In the genomic region with DNA sequence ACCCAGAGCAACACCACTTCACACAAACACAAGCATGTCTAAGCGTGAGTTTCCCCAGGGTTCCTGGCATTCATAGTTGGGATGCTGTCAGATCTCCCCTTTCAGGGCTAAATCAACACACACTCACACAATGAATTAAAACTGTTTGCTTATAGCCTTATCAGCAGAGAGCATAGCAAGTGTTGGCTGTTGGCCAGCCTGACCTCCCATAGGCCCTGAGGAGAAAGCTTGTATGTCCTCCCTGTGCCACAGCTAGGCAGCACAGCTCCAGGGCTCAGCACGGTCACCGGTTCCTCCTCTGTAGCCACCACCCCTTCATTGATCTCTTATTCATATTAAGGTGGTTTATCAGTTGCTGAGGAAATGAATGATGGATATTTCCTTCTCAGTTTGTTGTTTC, we compare ENCODE assay signal across 17 mouse cellular contexts. TPM values are rescaled to one million over a fixed set of nuclear protein-coding genes. Genes with fewer than 3 reads are reported as not detected.
DNase-seq lines count a peak whose midpoint lies in the region; ATAC-seq lines count a peak whose summit lies in the region.
"Had no signal": no experiment of that assay in that cellular context is flagged by ENCODE, and none has a peak within 500 bp of the region (broad histone marks: within the 10 kb centered on the region; RNA-seq: fewer than 3 reads in every experiment).

No protein-coding gene starts in this region.

- 0 out of 2 replicates have a peak, but pooled peaks cover 5% of the 10 kb centered on the region for H3K9me3 ChIP-seq in heart, embryonic 14.5 days (ENCODE audit: control insufficient read depth, low read length)
- no peaks in the 10 kb centered on the region for H3K9me3 ChIP-seq in intestine, embryonic 15.5 days
- H3K9me3 ChIP-seq in stomach, embryonic 15.5 days: no peaks in the 10 kb centered on the region
- no peaks in the 10 kb centered on the region for H3K9me3 ChIP-seq in midbrain, embryonic 16.5 days (replicated peaks; ENCODE audit: control insufficient read depth, low read length, poor library complexity, severe bottlenecking)
- H3K9me3 ChIP-seq: neural tube, embryonic 15.5 days had no signal

- no peak overlapping the region for H3K4me3 ChIP-seq in heart, embryonic 14.5 days (ENCODE audit: control insufficient read depth in 1 of 2, insufficient read depth in 1 of 2, low read depth in 1 of 2, low read length in 2 of 2)
- H3K4me3 ChIP-seq in intestine, embryonic 15.5 days (replicated peaks): no peak overlapping the region
- no peak overlapping the region for H3K4me3 ChIP-seq in stomach, embryonic 15.5 days (replicated peaks)
- no peak overlapping the region for H3K4me3 ChIP-seq in midbrain, embryonic 16.5 days (ENCODE audit: low read depth, low read length)
- H3K4me3 ChIP-seq: forebrain, embryonic 12.5 days; neural tube, embryonic 15.5 days had no signal

- no peaks in the 10 kb centered on the region for H3K36me3 ChIP-seq in heart, embryonic 14.5 days (ENCODE audit: control insufficient read depth, insufficient read depth, low read length)
- H3K36me3 ChIP-seq in intestine, embryonic 15.5 days: no peaks in the 10 kb centered on the region
- H3K36me3 ChIP-seq in stomach, embryonic 15.5 days: no peaks in the 10 kb centered on the region
- H3K36me3 ChIP-seq in midbrain, embryonic 16.5 days (ENCODE audit: control insufficient read depth, insufficient read depth, low read length): no peaks in the 10 kb centered on the region
- H3K36me3 ChIP-seq: forebrain, embryonic 12.5 days; neural tube, embryonic 15.5 days had no signal

- no peak for DNase-seq in heart, postnatal 14 days
- DNase-seq in lung, postnatal 36 days: peak; percentile 17
- no peak for DNase-seq in lung, postnatal 14 days
- DNase-seq in embryo, embryonic 10 days (ENCODE audit: low spot score): no peak
- DNase-seq: cerebellum, adult 18-20 months; kidney, adult 18-20 months had no signal

- ATAC-seq in heart, embryonic 14.5 days (ENCODE audit: insufficient number of reproducible peaks, insufficient read depth, low FRiP score, low read depth): peak; percentile 64
- ATAC-seq in intestine, embryonic 15.5 days: 0 out of 2 replicates have a peak, but pooled peaks have one; percentile 70
- peak; percentile 89 for ATAC-seq in stomach, embryonic 15.5 days (ENCODE audit: insufficient read depth, low FRiP score, low read depth)
- ATAC-seq in midbrain, embryonic 16.5 days: no peak

- WGBS in heart, embryonic 14.5 days: 24% methylated on average over 3 of the region's 3 CpGs
- WGBS in intestine, embryonic 15.5 days: 58% methylated on average over 3 of the region's 3 CpGs
- 45% methylated on average over 3 of the region's 3 CpGs for WGBS in stomach, embryonic 15.5 days
- 64% methylated on average over 3 of the region's 3 CpGs for WGBS in midbrain, embryonic 16.5 days

- no peak overlapping the region for H3K9ac ChIP-seq in heart, embryonic 14.5 days (ENCODE audit: low read length)
- no peak overlapping the region for H3K9ac ChIP-seq in intestine, embryonic 15.5 days
- H3K9ac ChIP-seq in stomach, embryonic 15.5 days: no peak overlapping the region
- no peak overlapping the region for H3K9ac ChIP-seq in midbrain, embryonic 16.5 days (ENCODE audit: low read depth, low read length)
- H3K9ac ChIP-seq: forebrain, embryonic 12.5 days; liver, embryonic 14.5 days; neural tube, embryonic 15.5 days had no signal

- H3K4me2 ChIP-seq in heart, embryonic 14.5 days (ENCODE audit: low read length): no peak overlapping the region
- no peak overlapping the region for H3K4me2 ChIP-seq in intestine, embryonic 15.5 days (replicated peaks)
- H3K4me2 ChIP-seq in stomach, embryonic 15.5 days: no peak overlapping the region
- H3K4me2 ChIP-seq in midbrain, embryonic 16.5 days (ENCODE audit: low read length): no peak overlapping the region
- H3K4me2 ChIP-seq: forebrain, embryonic 12.5 days; neural tube, embryonic 15.5 days had no signal

- peak overlapping the region in 1 of 2 experiments; percentile 22; a peak in 1 of 4 replicates for H3K27ac ChIP-seq in heart, embryonic 14.5 days (replicated peaks in 1 of 2; ENCODE audit: control insufficient read depth in 1 of 2, insufficient read depth in 1 of 2, low read depth in 2 of 2, low read length in 2 of 2)
- no peak overlapping the region for H3K27ac ChIP-seq in intestine, embryonic 15.5 days
- no peak overlapping the region for H3K27ac ChIP-seq in stomach, embryonic 15.5 days
- H3K27ac ChIP-seq in midbrain, embryonic 16.5 days (ENCODE audit: low read length): no peak overlapping the region
- H3K27ac ChIP-seq: forebrain, embryonic 12.5 days; liver, embryonic 14.5 days; neural tube, embryonic 15.5 days had no signal

- no peaks in the 10 kb centered on the region for H3K27me3 ChIP-seq in heart, embryonic 14.5 days (ENCODE audit: control insufficient read depth, insufficient read depth, low read length)
- no peaks in the 10 kb centered on the region for H3K27me3 ChIP-seq in intestine, embryonic 15.5 days (replicated peaks)
- H3K27me3 ChIP-seq in stomach, embryonic 15.5 days (replicated peaks): no peaks in the 10 kb centered on the region; the same call in 1 of the 2 replicates
- H3K27me3 ChIP-seq in midbrain, embryonic 16.5 days (ENCODE audit: control insufficient read depth, insufficient read depth, low read depth, low read length): no peaks in the 10 kb centered on the region
- H3K27me3 ChIP-seq: neural tube, embryonic 15.5 days had no signal

- intact Hi-C loops in heart, postnatal 14 days (cut with DNase I): no loop called here

- H3K4me1 ChIP-seq in heart, embryonic 14.5 days (ENCODE audit: control insufficient read depth in 2 of 2, insufficient read depth in 2 of 2, low read length in 2 of 2): peaks cover 8 to 9% of the 10 kb centered on the region in 2 experiments
- H3K4me1 ChIP-seq in intestine, embryonic 15.5 days (replicated peaks): no peaks in the 10 kb centered on the region
- H3K4me1 ChIP-seq in stomach, embryonic 15.5 days: no peaks in the 10 kb centered on the region
- H3K4me1 ChIP-seq in midbrain, embryonic 16.5 days (ENCODE audit: control insufficient read depth, insufficient read depth, low read length): no peaks in the 10 kb centered on the region
- H3K4me1 ChIP-seq: forebrain, embryonic 12.5 days; neural tube, embryonic 15.5 days had no signal

RNA-seq across cellular contexts. Expression of gene Rln3, which starts 7.9 kb away (rescaled TPM):
- not detected in 2 replicates for polyA plus RNA-seq in heart, embryonic 14.5 days (2014; fragmentation: Nextera tagmentation; extraction: Ambion mirVana)
- total RNA-seq in heart, postnatal 14 days (2021): not detected
- 0.28 and 0.31 TPM in 2 replicates for polyA plus RNA-seq in intestine, embryonic 15.5 days (2015; fragmentation: Nextera tagmentation; extraction: Ambion mirVana)
- not detected in 2 replicates for polyA plus RNA-seq in stomach, embryonic 15.5 days (2015; fragmentation: Nextera tagmentation; extraction: Ambion mirVana)
- polyA plus RNA-seq in midbrain, embryonic 16.5 days (2015; fragmentation: Nextera tagmentation; extraction: Ambion mirVana): 0.72 and 1.9 TPM in 2 replicates
- polyA plus RNA-seq: C2C12; embryonic facial prominence, embryonic 11.5 days; forebrain, embryonic 12.5 days; liver, embryonic 14.5 days had no signal

RNA-seq across cellular contexts. Expression of gene Il27ra, which starts 10.4 kb away (rescaled TPM):
- polyA plus RNA-seq in heart, embryonic 14.5 days (2014; fragmentation: Nextera tagmentation; extraction: Ambion mirVana): 6.1 and 6.3 TPM in 2 replicates
- total RNA-seq in heart, postnatal 14 days (2021): 1 to 10 TPM; 4.2 to 5.8 TPM
- polyA plus RNA-seq in intestine, embryonic 15.5 days (2015; fragmentation: Nextera tagmentation; extraction: Ambion mirVana): 1.3 and 1.5 TPM in 2 replicates
- 1.1 and 1.7 TPM in 2 replicates for polyA plus RNA-seq in stomach, embryonic 15.5 days (2015; fragmentation: Nextera tagmentation; extraction: Ambion mirVana)
- 0.26 and 0.47 TPM in 2 replicates for polyA plus RNA-seq in midbrain, embryonic 16.5 days (2015; fragmentation: Nextera tagmentation; extraction: Ambion mirVana)
- polyA plus RNA-seq: hindbrain, embryonic 11.5 days had no signal

RNA-seq across cellular contexts. Expression of gene Gm10643, which starts 12.2 kb away (rescaled TPM):
- 1.1 and 1.6 TPM in 2 replicates for polyA plus RNA-seq in heart, embryonic 14.5 days (2014; fragmentation: Nextera tagmentation; extraction: Ambion mirVana)
- 1 to 10 TPM; 2.6 to 3.3 TPM for total RNA-seq in heart, postnatal 14 days (2021)
- 0.92 and 1.3 TPM in 2 replicates for polyA plus RNA-seq in intestine, embryonic 15.5 days (2015; fragmentation: Nextera tagmentation; extraction: Ambion mirVana)
- 1.1 and 1.3 TPM in 2 replicates for polyA plus RNA-seq in stomach, embryonic 15.5 days (2015; fragmentation: Nextera tagmentation; extraction: Ambion mirVana)
- polyA plus RNA-seq in midbrain, embryonic 16.5 days (2015; fragmentation: Nextera tagmentation; extraction: Ambion mirVana): 1.2 and 1.5 TPM in 2 replicates

RNA-seq across cellular contexts. Expression of gene Rfx1, which starts 13.9 kb away (rescaled TPM):
- 6.1 and 6.3 TPM in 2 replicates for polyA plus RNA-seq in heart, embryonic 14.5 days (2014; fragmentation: Nextera tagmentation; extraction: Ambion mirVana)
- 10 to 100 TPM; 12.2 to 12.7 TPM for total RNA-seq in heart, postnatal 14 days (2021)
- polyA plus RNA-seq in intestine, embryonic 15.5 days (2015; fragmentation: Nextera tagmentation; extraction: Ambion mirVana): 7.3 and 7.9 TPM in 2 replicates
- 8.0 and 8.8 TPM in 2 replicates for polyA plus RNA-seq in stomach, embryonic 15.5 days (2015; fragmentation: Nextera tagmentation; extraction: Ambion mirVana)
- 11.3 and 11.7 TPM in 2 replicates for polyA plus RNA-seq in midbrain, embryonic 16.5 days (2015; fragmentation: Nextera tagmentation; extraction: Ambion mirVana)

RNA-seq across cellular contexts. Expression of gene Palm3, which starts 31.5 kb away (rescaled TPM):
- 0.13 and 1.2 TPM in 2 replicates for polyA plus RNA-seq in heart, embryonic 14.5 days (2014; fragmentation: Nextera tagmentation; extraction: Ambion mirVana)
- under 1 TPM; 0.26 to 0.27 TPM for total RNA-seq in heart, postnatal 14 days (2021)
- polyA plus RNA-seq in intestine, embryonic 15.5 days (2015; fragmentation: Nextera tagmentation; extraction: Ambion mirVana): 8.9 and 9.4 TPM in 2 replicates
- polyA plus RNA-seq in stomach, embryonic 15.5 days (2015; fragmentation: Nextera tagmentation; extraction: Ambion mirVana): 6.6 and 6.7 TPM in 2 replicates
- polyA plus RNA-seq in midbrain, embryonic 16.5 days (2015; fragmentation: Nextera tagmentation; extraction: Ambion mirVana): 2.8 and 4.7 TPM in 2 replicates
- polyA plus RNA-seq: large intestine, adult 2 months had no signal
